Mouse (Mus musculus) mouse trophoblast stem cell (cell line): ENCODE measurements around the gene Rxfp3.
"Not testable (repeated sequence)": the region's sequence is repeated elsewhere in the genome, so short reads cannot be mapped to it uniquely, and the experiment has no call there.

Experiments
- in situ Hi-C, 2 experiments: fragments of 300-500 bp; cut with MseI, MboI; formaldehyde crosslinking; loops; 2 replicates in 1 of 2; 3 replicates in 1 of 2; pipeline ENCODE4 v1.15.1; 2025

Rxfp3 gene

DNA sequence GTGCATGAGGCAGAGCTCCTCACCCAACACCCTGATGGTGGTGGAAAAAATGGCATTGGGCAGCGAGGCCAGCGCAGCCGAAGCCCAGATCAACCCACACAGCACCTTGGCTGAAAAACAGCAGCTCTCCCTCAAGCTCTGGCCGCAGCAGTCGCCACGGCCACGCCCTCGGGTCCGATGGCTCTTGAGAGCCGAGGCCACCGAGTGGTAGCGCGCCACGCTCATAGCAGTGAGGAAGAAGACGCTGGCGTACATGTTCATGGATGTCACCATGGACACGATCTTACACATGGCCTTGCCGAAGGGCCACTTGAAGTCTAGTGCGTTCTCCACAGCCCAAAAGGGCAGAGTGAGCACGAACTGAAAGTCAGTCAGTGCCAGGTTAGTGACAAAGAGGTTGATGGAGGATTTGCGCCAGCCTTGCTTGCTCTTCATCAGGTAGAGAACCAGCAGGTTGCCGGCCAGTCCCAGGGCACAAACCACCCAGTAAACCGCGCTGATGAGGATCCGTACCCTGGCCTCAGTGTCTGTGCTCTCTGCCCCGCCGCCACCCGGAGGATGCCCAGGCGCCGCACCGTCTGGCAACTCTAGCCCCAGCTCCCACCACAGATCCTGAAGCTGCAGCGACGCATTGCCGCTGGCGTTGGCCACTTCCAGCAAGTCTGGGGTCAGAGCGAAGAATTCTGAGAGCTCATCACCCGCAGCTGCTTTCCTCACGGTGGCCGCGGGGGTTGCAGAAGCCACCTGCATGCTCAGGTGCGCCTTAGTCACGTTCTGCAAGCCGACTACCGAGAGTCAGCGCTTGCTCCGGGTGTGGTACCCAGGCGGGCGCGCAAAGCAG is 1.0 kb downstream of the Rxfp3 start:
- in situ Hi-C loops = loop anchor here in 1 of 2 experiments (10.0 to 25.0 kb wide), 2 partner anchors 278 to 351 kb away; partner anchors contain the start of gene Tars

GRCm38 (mm10) chr15:11035947-11036474 is 1.8 kb downstream of the Rxfp3 start:
- in situ Hi-C loops = loop anchor here in 1 of 2 experiments (10.0 to 25.0 kb wide), 2 partner anchors 279 to 351 kb away; partner anchors contain the start of gene Tars

GRCm38 (mm10) chr15:11030188-11030587 is 7.6 kb downstream of the Rxfp3 start:
- in situ Hi-C loops = loop anchor here in 1 of 2 experiments (10.0 to 25.0 kb wide), 2 partner anchors 285 to 357 kb away; partner anchors contain the start of gene Tars

- in situ Hi-C loops = loop anchor here in 1 of 2 experiments (25.0 kb wide), 1 partner anchor 360 kb away; the partner anchor contains the start of gene Tars
Measured at GRCm38 (mm10) chr15:11026801-11027561, 10.8 kb downstream of the Rxfp3 start.

- in situ Hi-C loops = no loop called here
Measured at GRCm38 (mm10) chr15:11014931-11015330, 22.9 kb downstream of the Rxfp3 start.

DNA sequence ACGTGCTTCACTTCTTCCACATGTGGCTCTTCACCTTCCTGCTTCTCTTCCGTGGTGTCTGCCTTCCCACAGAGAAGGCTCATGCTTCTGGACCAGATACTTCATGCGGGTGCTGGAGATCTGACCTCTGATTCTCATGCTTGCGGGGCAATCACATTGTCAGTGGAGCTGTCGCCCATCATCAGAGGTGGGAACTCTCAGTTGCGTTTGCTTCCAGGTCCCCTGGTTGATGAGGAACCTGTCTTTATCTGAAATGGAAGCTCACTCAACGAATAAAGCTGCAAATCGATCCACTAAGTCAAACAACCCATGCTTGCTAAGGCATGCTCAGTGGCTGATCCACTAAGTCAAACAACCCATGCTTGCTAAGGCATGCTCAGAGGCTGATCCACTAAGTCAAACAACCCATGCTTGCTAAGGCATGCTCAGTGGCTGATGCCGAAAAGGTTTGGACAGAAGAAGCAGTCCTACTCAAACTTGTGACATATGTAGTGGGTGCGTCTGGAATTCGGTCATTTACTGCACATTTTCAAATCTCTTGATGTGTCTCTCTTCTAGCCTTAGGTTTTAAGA is 26.7 kb downstream of the Rxfp3 start:
- in situ Hi-C loops = no loop called here

DNA sequence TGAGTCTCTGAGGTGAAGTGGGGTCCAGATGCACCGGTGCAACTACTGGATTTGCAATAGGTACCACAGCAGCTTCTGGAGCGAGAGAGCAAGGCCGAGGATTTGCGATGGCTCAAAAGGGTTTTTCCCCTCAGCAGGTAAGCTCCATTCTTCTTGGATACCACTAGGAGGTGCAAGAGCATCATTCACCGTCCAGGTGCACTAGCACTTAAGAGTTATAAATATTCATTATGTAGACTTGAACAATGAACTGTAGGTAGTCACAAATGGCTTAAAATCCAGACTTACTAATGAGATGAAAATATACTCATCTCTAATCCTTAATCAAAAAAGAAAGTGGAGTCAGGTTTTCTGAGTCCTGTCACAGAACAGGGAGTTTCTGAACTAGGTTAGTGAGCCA is 29.0 kb downstream of the Rxfp3 start:
- in situ Hi-C loops = no loop called here

- in situ Hi-C loops = no loop called here
Measured at GRCm38 (mm10) chr15:11004646-11005045, 33.1 kb downstream of the Rxfp3 start.

GRCm38 (mm10) chr15:11003791-11004190 is 34.0 kb downstream of the Rxfp3 start:
- in situ Hi-C loops = no loop called here

DNA sequence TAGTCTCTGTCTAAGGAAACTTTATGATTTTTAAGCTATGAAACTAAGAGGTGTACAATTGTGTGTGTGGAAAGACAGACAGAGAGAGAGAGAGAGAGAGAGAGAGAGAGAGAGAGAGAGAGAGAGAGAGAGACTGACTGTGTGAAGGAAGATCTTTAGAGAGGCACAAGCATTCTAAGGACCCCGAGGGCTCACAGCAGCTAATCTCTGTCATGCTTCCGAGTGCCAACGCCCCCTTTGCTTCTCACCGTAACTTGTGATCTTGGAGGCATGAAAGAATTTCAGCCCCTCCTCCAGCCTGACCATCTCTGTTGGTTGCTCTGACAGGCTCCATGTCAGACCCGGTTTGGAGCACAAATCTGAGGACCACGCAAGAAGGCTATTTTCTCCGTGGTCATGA is 37.4 kb downstream of the Rxfp3 start, which contains the start of gene Slc45a2:
TSS of gene Slc45a2 (plus strand) at position 301 of the 400 bp plus-strand sequence.
- in situ Hi-C loops = no loop called here

DNA sequence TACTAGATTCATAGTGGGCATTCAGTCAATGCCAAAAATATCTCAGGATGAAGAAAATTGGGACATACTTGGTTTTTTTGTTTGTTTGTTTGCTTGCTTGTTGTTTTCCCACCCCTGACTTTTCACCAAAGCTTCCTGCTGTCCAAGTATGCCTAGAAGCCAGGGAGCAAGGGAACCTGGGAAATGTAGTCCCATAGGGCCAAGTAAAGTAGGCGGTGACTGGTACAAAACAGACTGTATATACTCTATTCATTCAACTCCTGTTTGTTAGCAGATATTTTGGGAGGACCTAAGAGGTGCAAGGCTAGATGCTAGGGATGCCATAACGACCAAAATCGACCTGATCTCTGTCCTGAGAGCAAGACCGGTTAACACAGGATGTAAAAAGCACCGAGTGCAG is 38.0 kb downstream of the Rxfp3 start:
- in situ Hi-C loops = no loop called here

- in situ Hi-C loops = no loop called here
Measured at GRCm38 (mm10) chr15:10991566-10991965, 46.2 kb downstream of the Rxfp3 start.

DNA sequence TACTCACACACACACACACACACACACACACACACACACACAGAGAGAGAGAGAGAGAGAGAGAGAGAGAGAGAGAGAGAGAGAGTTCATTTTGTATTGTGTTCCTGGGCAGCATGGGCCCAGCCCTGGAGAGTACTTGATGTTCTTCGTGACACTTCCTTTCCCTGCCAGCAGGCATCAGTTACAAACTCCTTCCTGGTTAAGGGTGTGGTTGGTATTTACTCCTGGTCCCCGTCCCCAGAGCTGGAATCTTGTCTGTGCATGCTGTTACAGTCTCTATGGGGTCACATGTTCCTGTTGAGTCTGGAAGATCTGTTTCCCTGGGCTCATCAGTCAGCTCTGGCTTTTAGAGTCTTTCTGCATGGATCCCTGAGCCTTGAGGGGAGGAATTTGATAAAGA is 47.4 kb downstream of the Rxfp3 start:
- in situ Hi-C loops = no loop called here

DNA sequence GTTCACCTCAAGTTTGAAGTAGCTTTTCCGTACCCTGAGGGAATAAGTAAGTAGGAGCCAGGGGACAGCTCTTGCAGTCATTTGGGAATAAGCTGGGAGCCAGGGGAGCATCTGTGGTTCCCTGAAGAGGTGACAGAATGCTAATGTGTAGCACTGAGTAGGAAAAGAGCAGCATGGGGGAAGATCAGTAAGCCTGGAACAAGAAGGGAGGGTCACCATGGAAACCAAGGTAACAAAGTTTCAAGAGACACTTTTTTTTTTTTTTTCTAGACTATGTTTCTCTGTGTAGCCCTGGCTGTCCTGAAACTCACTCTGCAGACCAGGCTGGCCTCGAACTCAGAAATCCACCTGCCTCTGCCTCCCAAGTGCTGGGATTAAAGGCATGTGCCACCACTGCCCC is 51.3 kb downstream of the Rxfp3 start:
- in situ Hi-C loops = not testable (repeated sequence)

GRCm38 (mm10) chr15:10985756-10986155 is 52.0 kb downstream of the Rxfp3 start:
- in situ Hi-C loops = no loop called here
